Mouse (Mus musculus) ES-Bruce4 (cell line): Measurements from ENCODE around the gene Eps8l3.

ENCODE experiments used
- CTCF ChIP-seq: IDR thresholded peaks from one replicate; pipeline ENCODE4 v1.8.1; 2011; ENCODE audit warnings: low read depth, low read length
- EP300 ChIP-seq: IDR thresholded peaks from 2 replicates; pipeline ENCODE4 v1.6.1; 2011; ENCODE audit warnings: low read depth, low read length; ENCODE audit not compliant: insufficient read depth
- POLR2A ChIP-seq: IDR thresholded peaks from one replicate; pipeline ENCODE4 v1.8.1; 2011; ENCODE audit warnings: low read length; ENCODE audit not compliant: insufficient read depth

DNA sequence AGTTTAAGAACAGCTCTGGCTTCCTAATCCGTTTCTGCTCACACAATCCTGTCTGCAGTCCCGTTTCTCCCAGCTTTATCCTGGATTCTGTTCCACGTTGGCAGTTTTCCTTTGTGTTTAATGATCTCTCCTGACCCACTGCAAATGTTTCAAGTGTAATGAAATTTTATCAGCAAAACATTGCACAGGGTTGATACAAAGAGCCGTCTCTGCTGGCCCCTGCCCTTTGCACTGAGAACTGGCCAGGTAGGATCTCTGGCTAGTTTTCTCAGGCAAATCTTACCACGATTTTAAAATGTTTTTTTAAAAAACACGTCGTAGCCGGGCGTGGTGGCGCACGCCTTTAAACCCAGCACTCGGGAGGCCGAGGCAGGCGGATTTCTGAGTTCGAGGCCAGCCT lies 39.6 kb downstream of the Eps8l3 start:
- TF ChIP-seq POLR2A (no peak), CTCF (no peak), EP300 (no peak)
